Mouse (Mus musculus): Measurements from ENCODE around the gene Tmem119.
A peak's percentile ranks its signal among the peaks of the same experiment; 100 is the strongest.

- TF ChIP-seq POLR2A (IDR thresholded peaks at IDR 0.05; ENCODE audit: control insufficient read depth, extremely low read depth, insufficient read depth, low read length, poor library complexity) (no peak), CTCF (IDR thresholded peaks at IDR 0.05; ENCODE audit: borderline replicate concordance, control insufficient read depth, extremely low read depth, insufficient read depth, low read length, poor library complexity) (peak; percentile 96)
Measured at GRCm38 (mm10) chr5:113815638-113816152, 15.4 kb upstream of the Tmem119 start.
